Mouse (Mus musculus) olfactory bulb, adult 2 months (tissue): ENCODE measurements at regions not wholly inside any gene's neighbourhood (a gene's known extent, or its start where the extent isn't known, plus 50 kb on each side); places are given as distances from the start of the nearest gene placed in this dataset.

Source experiments
- CTCF ChIP-seq: fragments of 200-500 bp; IDR thresholded peaks from 2 replicates; pipeline ENCODE4 v1.5.1; 2012; ENCODE audit warnings: low read depth, mild to moderate bottlenecking, low read length, moderate library complexity; ENCODE audit not compliant: insufficient read depth
- POLR2A ChIP-seq: fragments of 200-500 bp; IDR thresholded peaks from 2 replicates; pipeline ENCODE4 v1.6.1; 2012; ENCODE audit warnings: mild to moderate bottlenecking, low read depth, low read length, moderate library complexity; ENCODE audit not compliant: insufficient read depth

DNA sequence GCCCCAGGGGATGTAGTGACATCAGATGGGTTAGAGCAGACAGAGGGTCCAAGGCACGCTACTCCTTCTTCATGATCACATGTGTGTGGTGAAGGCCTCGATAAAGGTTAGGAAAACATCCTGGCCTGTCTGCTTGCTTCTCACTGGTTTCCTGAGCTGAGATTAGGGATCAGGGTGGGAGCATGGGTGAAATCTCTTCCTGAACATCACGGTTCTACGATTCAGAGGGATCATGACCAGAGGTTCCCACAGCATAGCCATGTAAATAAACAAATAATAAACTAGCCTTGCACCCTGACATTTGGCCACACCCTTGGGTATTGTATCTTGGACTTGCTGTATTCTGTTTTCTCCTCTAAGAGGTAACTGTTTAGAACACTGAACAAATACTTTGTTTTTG, 75.2 kb upstream of the Ednrb start:
- TF ChIP-seq CTCF (no peak), POLR2A (no peak)
